Mouse (Mus musculus) thymus, adult 18-20 months (tissue): ENCODE measurements around the gene Sec11a.

ENCODE experiments used
- DNase-seq, 2 experiments: peaks; one replicate each; pipeline ENCODE4 v3.0.0; 2022; ENCODE audit warnings: mixed read lengths in 2 of 2

Sec11a gene

GRCm38 (mm10) chr7:80894815-80895519 is 52.6 kb downstream of the Sec11a start:
- no peak for DNase-seq

GRCm38 (mm10) chr7:80894196-80894595 is 53.4 kb downstream of the Sec11a start:
- DNase-seq, result no peak

GRCm38 (mm10) chr7:80893753-80894129 is 53.8 kb downstream of the Sec11a start:
- no peak for DNase-seq

- DNase-seq, result no peak
Observed at GRCm38 (mm10) chr7:80893086-80893752, 54.4 kb downstream of the Sec11a start.

GRCm38 (mm10) chr7:80889841-80890241 is 57.7 kb downstream of the Sec11a start:
- peak; percentile 77 to 87 for DNase-seq

- DNase-seq, result peak in 1 of 2 experiments; percentile 35
Observed at GRCm38 (mm10) chr7:80889021-80889511, 58.5 kb downstream of the Sec11a start.

- DNase-seq, result no peak
Observed at GRCm38 (mm10) chr7:80888595-80888994, 59.0 kb downstream of the Sec11a start.

- DNase-seq, result no peak
Observed at GRCm38 (mm10) chr7:80885666-80886065, 61.9 kb downstream of the Sec11a start.

GRCm38 (mm10) chr7:80882830-80883505 is 64.6 kb downstream of the Sec11a start:
- DNase-seq, result peak; percentile 63 to 81

- DNase-seq, result no peak
Observed at GRCm38 (mm10) chr7:80875727-80876126, 71.9 kb downstream of the Sec11a start.

GRCm38 (mm10) chr7:80873631-80874030 is 73.9 kb downstream of the Sec11a start:
- DNase-seq, result no peak

- DNase-seq, result no peak
Observed at GRCm38 (mm10) chr7:80873038-80873437, 74.5 kb downstream of the Sec11a start.

GRCm38 (mm10) chr7:80868686-80869085 is 78.9 kb downstream of the Sec11a start:
- DNase-seq, result no peak

GRCm38 (mm10) chr7:80866514-80867147 is 80.9 kb downstream of the Sec11a start:
- DNase-seq, result no peak

GRCm38 (mm10) chr7:80865521-80865920 is 82.1 kb downstream of the Sec11a start:
- peak in 1 of 2 experiments; percentile 42 for DNase-seq

- peak; percentile 72 to 87 for DNase-seq
Observed at GRCm38 (mm10) chr7:80864831-80865230, 82.7 kb downstream of the Sec11a start.

- DNase-seq, result no peak
Observed at GRCm38 (mm10) chr7:80864151-80864550, 83.4 kb downstream of the Sec11a start.

- no peak for DNase-seq
Observed at GRCm38 (mm10) chr7:80863520-80863919, 84.1 kb downstream of the Sec11a start.

GRCm38 (mm10) chr7:80862475-80862874 is 85.1 kb downstream of the Sec11a start:
- DNase-seq, result no peak

GRCm38 (mm10) chr7:80860729-80861274 is 86.8 kb downstream of the Sec11a start, which contains the start of gene Zscan2:
Gene Zscan2 (plus strand): TSS chr7:80860920.
- DNase-seq, result peak; percentile 87 to 91

- DNase-seq, result peak; percentile 58 to 78
Observed at GRCm38 (mm10) chr7:80860227-80860626, 87.4 kb downstream of the Sec11a start.

- peak; percentile 44 to 64 for DNase-seq
Observed at GRCm38 (mm10) chr7:80857181-80857580, 90.4 kb downstream of the Sec11a start.

- DNase-seq, result no peak
Observed at GRCm38 (mm10) chr7:80855316-80855715, 92.3 kb downstream of the Sec11a start.
